Comparison of ENCODE assay signal across 9 mouse cellular contexts in genomic region chr4:152158585-152159284, GRCm38 (mm10). TPM values are rescaled to one million over a fixed set of nuclear protein-coding genes. Genes with fewer than 3 reads are reported as not detected.
A peak's percentile ranks its signal among the peaks of the same experiment; 100 is the strongest.
DNase-seq lines count a peak whose midpoint lies in the region; ATAC-seq and TF ChIP-seq lines count a peak whose summit lies in the region.
"Had no signal": no experiment of that assay in that cellular context is flagged by ENCODE, and none has a peak within 500 bp of the region (broad histone marks: within the 10 kb centered on the region; RNA-seq: fewer than 3 reads in every experiment).

TSS of gene Hes2 (plus strand) at chr4:152158867.

- peak; percentile 38 for DNase-seq in adrenal gland, postnatal 10 days
- DNase-seq in adrenal gland, postnatal 4 days (ENCODE audit: low spot score in 2 of 2): no peak
- DNase-seq in MN1 (ENCODE audit: low spot score) (peak; percentile 46), adipocyte (ENCODE audit: low spot score) (no peak)
- no peak for DNase-seq in hindbrain, postnatal 0 days (ENCODE audit: low spot score)
- DNase-seq in lung, postnatal 36 days: peak; percentile 55
- no peak for DNase-seq in left cerebral cortex, postnatal 14 days (ENCODE audit: low spot score in 2 of 2)
- DNase-seq in embryo, embryonic 10 days (ENCODE audit: low spot score): no peak

- H3K36me3 ChIP-seq in hindbrain, postnatal 0 days (ENCODE audit: insufficient read depth, low read length): no peaks in the 10 kb centered on the region

- no peak for ATAC-seq in hindbrain, postnatal 0 days

- no peak for TF ChIP-seq CTCF in hindbrain, postnatal 0 days (IDR thresholded peaks at IDR 0.05; ENCODE audit: low read depth)

- WGBS in hindbrain, postnatal 0 days: 3% methylated on average over 35 of the region's 35 CpGs

- H3K27ac ChIP-seq in hindbrain, postnatal 0 days: no peak within 1 kb of the TSS

- H3K27me3 ChIP-seq in hindbrain, postnatal 0 days (ENCODE audit: insufficient read depth, low read length): peaks cover 46% of the 10 kb centered on the region

- H3K4me2 ChIP-seq in hindbrain, postnatal 0 days (ENCODE audit: low read depth, low read length): peak within 1 kb of the TSS; percentile 16

- H3K4me3 ChIP-seq in hindbrain, postnatal 0 days (ENCODE audit: low read length): peak within 1 kb of the TSS; percentile 18

- intact Hi-C loops in left cerebral cortex, postnatal 14 days (cut with DNase I): no loop called here

- H3K9me3 ChIP-seq in hindbrain, postnatal 0 days (ENCODE audit: low read length): no peaks in the 10 kb centered on the region

- H3K4me1 ChIP-seq in hindbrain, postnatal 0 days (ENCODE audit: insufficient read depth, low read length): peaks cover 5% of the 10 kb centered on the region; the same call in 1 of the 2 replicates

- no peak within 1 kb of the TSS for H3K9ac ChIP-seq in hindbrain, postnatal 0 days (replicated peaks; ENCODE audit: low read length)

RNA-seq across cellular contexts. Expression of gene Hes2, which starts in this region (rescaled TPM):
- total RNA-seq in adrenal gland, postnatal 10 days (2021): not detected
- total RNA-seq in adrenal gland, postnatal 4 days (2021): not detected
- total RNA-seq in hindbrain, postnatal 0 days (2014; rRNA removed): not detected in 2 replicates
- not detected in 2 replicates for polyA plus RNA-seq in hindbrain, postnatal 0 days (2015; fragmentation: Nextera tagmentation; extraction: Ambion mirVana)
- not detected for total RNA-seq in left cerebral cortex, postnatal 14 days (2021)
- total RNA-seq: heart, postnatal 14 days had no signal

Comparison
In these comparisons a context has a peak if more than half of its experiments do, and no peak if none do; other contexts are left out.
1. Peak in DNase-seq in adrenal gland, postnatal 10 days; RNA of the gene not detected or under 1 TPM.
2. DNase-seq: peak in MN1 (single experiment) and lung, postnatal 36 days (single experiment); none in adrenal gland, postnatal 4 days (0 of 2), hindbrain, postnatal 0 days (single experiment), left cerebral cortex, postnatal 14 days (0 of 2), embryo, embryonic 10 days (single experiment) and adipocyte (single experiment).